Mouse (Mus musculus): ENCODE measurements around the gene Gtf2a2.

GRCm38 (mm10) chr9:70067497-70067896 lies 55.1 kb downstream of the Gtf2a2 start:
- no peak for TF ChIP-seq GATA1 (IDR thresholded peaks at IDR 0.05; ENCODE audit: borderline replicate concordance, low read length)
- TF ChIP-seq FLI1 (IDR thresholded peaks at IDR 0.05; ENCODE audit: low read length) = no peak
